In genomic region chr5:9623095-9623459, GRCm38 (mm10) we compare ENCODE assay signal across 12 mouse cellular contexts.
A peak's percentile ranks its signal among the peaks of the same experiment; 100 is the strongest.
DNase-seq lines count a peak whose midpoint lies in the region; ATAC-seq lines count a peak whose summit lies in the region.
"Had no signal": no experiment of that assay in that cellular context is flagged by ENCODE, and none has a peak within 500 bp of the region (broad histone marks: within the 10 kb centered on the region; RNA-seq: fewer than 3 reads in every experiment).

No protein-coding gene starts in this region.

- H3K36me3 ChIP-seq in forebrain, embryonic 13.5 days (ENCODE audit: poor library complexity, severe bottlenecking): no peaks in the 10 kb centered on the region
- H3K36me3 ChIP-seq: liver, embryonic 13.5 days had no signal

- intact Hi-C loops in left cerebral cortex, postnatal 4 days (cut with DNase I): no loop called here
- intact Hi-C loops in left cerebral cortex, postnatal 10 days (cut with DNase I): no loop called here

- H3K4me1 ChIP-seq in forebrain, embryonic 13.5 days: peaks cover 9% of the 10 kb centered on the region
- H3K4me1 ChIP-seq: liver, embryonic 13.5 days; megakaryocyte, embryonic 14.5 days had no signal

- peak; percentile 77 for ATAC-seq in forebrain, embryonic 13.5 days

- under 1% methylated on average over 4 of the region's 4 CpGs for WGBS in forebrain, embryonic 13.5 days

- 0 out of 2 replicates have a peak overlapping the region, but pooled peaks have one; percentile 16 for H3K27ac ChIP-seq in forebrain, embryonic 13.5 days
- H3K27ac ChIP-seq: gastrocnemius, adult 2 months; liver, embryonic 13.5 days had no signal

- DNase-seq in left cerebral cortex, postnatal 4 days: peak; percentile 44
- no peak for DNase-seq in left cerebral cortex, postnatal 10 days (ENCODE audit: extremely low spot score in 1 of 2, low spot score in 2 of 2)
- DNase-seq in mesoderm, embryonic 11.5 days (ENCODE audit: low read depth, low spot score): peak; percentile 14
- DNase-seq in right cerebral cortex, adult 2 months (ENCODE audit: low spot score in 2 of 2): no peak
- DNase-seq in spleen, adult 12 weeks (ENCODE audit: low spot score): no peak
- no peak for DNase-seq in gastrocnemius, adult 18-20 months (ENCODE audit: low spot score)
- DNase-seq: adrenal gland, adult 8-10 months; gastrocnemius, adult 2 months; liver, embryonic 13.5 days; right cerebral cortex, postnatal 25 days had no signal

- H3K27me3 ChIP-seq in forebrain, embryonic 13.5 days: no peaks in the 10 kb centered on the region
- H3K27me3 ChIP-seq: liver, embryonic 13.5 days; megakaryocyte, embryonic 14.5 days had no signal

- H3K4me3 ChIP-seq in forebrain, embryonic 13.5 days: no peak overlapping the region
- H3K4me3 ChIP-seq: gastrocnemius, adult 2 months; liver, embryonic 13.5 days; megakaryocyte, embryonic 14.5 days had no signal

- H3K9me3 ChIP-seq in forebrain, embryonic 13.5 days (replicated peaks): no peaks in the 10 kb centered on the region
- H3K9me3 ChIP-seq: liver, embryonic 13.5 days; megakaryocyte, embryonic 14.5 days had no signal

- no peak overlapping the region for H3K9ac ChIP-seq in forebrain, embryonic 13.5 days
- H3K9ac ChIP-seq: liver, embryonic 13.5 days had no signal

- H3K4me2 ChIP-seq in forebrain, embryonic 13.5 days: peak overlapping the region; percentile 17
- H3K4me2 ChIP-seq: liver, embryonic 13.5 days had no signal

Comparison
In these comparisons a context has a peak if more than half of its experiments do, and no peak if none do; other contexts are left out.
1. DNase-seq: peak in left cerebral cortex, postnatal 4 days (single experiment) and mesoderm, embryonic 11.5 days (single experiment); none in left cerebral cortex, postnatal 10 days (0 of 2), right cerebral cortex, adult 2 months (0 of 2), spleen, adult 12 weeks (single experiment) and gastrocnemius, adult 18-20 months (single experiment).